Mouse (Mus musculus) granulocyte monocyte progenitor cell, adult 5-6 weeks (primary cell): ENCODE measurements around the gene Ada. TPM values are rescaled to one million over a fixed set of nuclear protein-coding genes. Genes with fewer than 3 reads are reported as not detected.

Experiments used
- ATAC-seq: replicated peaks from 2 replicates; pipeline ENCODE4 v1.8.0; 2016; ENCODE audit warnings: mild to moderate bottlenecking, moderate TSS enrichment, inconsistent platforms; ENCODE audit not compliant: poor library complexity, severe bottlenecking
- total RNA-seq, 2 experiments: library from RNA; stranded (forward) in 1 of 2; stranded (reverse) in 1 of 2; fragments of 200-712, 200-1000 nt in 1 of 2; fragments of >200 nt in 1 of 2; fragmentation: Nextera tagmentation in 1 of 2; gene quantifications; 2 replicates each; pipeline ENCODE4 v1.2.3; 2014 to 2017

Ada gene
- total RNA-seq (2014; fragmentation: Nextera tagmentation) = 14.7 and 22.8 TPM in 2 replicates
- total RNA-seq (2017) = 17.0 and 19.3 TPM in 2 replicates

GRCm38 (mm10) chr2:163749647-163750611 is at the start of gene Ada:
TSS of gene Ada (minus strand) at chr2:163750239.
- peak; percentile 67 for ATAC-seq

DNA sequence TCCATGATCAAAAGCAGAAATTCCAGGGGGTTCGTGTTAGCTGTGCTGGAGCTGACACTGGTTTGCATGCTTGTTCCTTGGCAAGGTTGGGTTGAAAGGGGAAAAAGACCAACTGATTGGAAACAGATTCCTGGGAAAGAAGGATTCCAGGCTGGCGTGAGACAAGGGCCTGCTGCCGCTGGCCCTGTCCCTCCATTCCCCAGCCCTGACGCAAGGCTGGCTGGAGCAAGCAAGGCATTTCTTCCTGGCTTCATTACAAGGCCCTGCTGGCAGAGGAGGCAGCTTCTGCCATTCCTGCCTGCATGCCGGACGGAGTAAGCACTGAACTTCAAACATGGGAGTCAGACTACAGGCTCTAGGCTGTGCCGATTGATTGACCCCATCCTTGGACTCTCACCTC is 48.4 kb upstream of the Ada start:
- no peak for ATAC-seq

GRCm38 (mm10) chr2:163788484-163788883 is 38.4 kb upstream of the Ada start:
- ATAC-seq = peak; percentile 83

- ATAC-seq = peak; percentile 89
Measured at GRCm38 (mm10) chr2:163787709-163788108, 37.7 kb upstream of the Ada start.

DNA sequence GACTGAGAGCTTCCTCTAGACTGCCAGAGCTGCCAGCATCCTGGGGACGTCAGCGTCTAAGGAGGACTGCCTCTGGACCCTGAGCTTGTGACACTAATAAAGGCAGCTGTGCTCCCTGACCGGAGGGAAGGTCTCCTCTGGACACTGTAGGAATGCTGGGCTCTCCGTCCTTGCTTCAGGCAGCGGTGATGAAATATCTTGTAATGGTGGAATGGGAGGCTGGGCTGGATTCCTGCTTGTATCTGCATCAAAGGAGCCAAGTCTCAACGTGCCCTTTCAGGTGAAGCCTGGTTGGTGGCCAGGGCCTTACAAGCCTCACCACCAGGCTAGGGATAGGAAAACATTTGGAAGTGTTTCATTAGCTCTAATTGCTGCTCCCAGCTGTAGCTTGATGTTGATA is 37.0 kb upstream of the Ada start:
- no peak for ATAC-seq

GRCm38 (mm10) chr2:163783901-163784300 is 33.9 kb upstream of the Ada start:
- no peak for ATAC-seq

- no peak for ATAC-seq
Measured at GRCm38 (mm10) chr2:163783368-163783767, 33.3 kb upstream of the Ada start.

DNA sequence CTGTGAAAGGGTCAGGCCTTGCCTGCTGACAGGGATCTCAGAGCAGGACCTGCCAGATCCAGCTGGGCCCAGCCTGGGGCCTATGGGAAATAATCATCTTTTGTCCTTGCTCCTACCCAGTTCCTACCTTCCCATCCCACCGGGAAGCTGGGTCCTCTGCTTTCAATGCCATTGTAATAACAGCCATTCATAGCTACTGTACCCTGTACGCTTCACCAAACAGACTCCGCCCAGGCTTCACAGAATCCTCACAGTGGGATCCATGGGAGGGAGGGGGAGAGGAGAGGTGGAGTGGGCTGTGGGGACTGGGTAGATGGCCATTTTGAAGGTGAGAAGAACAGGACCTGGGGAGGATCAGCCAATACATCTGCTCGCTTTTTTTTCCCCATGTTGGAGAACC is 28.9 kb upstream of the Ada start:
- no peak for ATAC-seq

- ATAC-seq = no peak
Measured at GRCm38 (mm10) chr2:163777061-163777460, 27.0 kb upstream of the Ada start.

GRCm38 (mm10) chr2:163776661-163777060 is 26.6 kb upstream of the Ada start:
- no peak for ATAC-seq

DNA sequence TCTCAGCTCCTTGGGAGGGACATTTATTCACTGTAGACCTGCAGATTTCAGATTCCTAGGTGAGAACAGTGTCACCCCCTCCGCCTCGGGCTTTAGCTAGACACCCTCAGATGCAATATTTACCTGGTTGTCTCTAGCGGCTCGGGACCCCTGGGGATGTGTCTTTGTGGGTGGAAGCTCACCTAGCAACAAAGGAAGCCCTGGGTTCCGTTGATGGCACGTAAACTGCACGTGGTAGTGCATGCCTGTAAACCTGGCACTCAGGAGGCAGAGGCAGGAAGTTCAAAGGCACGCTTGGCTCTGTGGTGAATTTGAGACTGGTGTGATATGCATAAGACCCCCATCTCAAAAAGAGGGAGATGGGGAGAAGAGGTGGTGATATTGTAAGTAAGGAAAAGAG is 20.7 kb upstream of the Ada start:
- no peak for ATAC-seq

DNA sequence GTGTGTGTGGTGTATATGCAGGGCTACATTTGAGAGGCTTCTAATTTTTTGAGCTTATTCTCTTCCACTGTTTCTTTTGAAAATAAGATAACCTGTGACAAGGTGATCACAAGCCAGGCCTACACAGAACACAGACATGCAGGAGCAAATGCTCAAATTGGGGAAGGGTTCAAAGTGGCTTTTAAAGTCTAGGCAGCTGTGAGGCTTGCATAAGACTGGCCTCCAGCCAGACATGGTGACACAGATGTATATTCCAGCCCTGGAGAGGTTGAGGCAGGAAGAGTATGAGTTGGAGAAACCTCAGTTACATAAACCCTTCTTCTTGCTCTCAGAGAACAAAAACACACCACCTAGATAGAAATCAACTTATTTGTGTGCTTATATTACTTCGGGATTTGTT is 16.9 kb upstream of the Ada start:
- ATAC-seq = peak; percentile 65

GRCm38 (mm10) chr2:163766261-163766660 is 16.2 kb upstream of the Ada start:
- peak; percentile 78 for ATAC-seq

GRCm38 (mm10) chr2:163761402-163761801 is 11.4 kb upstream of the Ada start:
- ATAC-seq = peak; percentile 73

DNA sequence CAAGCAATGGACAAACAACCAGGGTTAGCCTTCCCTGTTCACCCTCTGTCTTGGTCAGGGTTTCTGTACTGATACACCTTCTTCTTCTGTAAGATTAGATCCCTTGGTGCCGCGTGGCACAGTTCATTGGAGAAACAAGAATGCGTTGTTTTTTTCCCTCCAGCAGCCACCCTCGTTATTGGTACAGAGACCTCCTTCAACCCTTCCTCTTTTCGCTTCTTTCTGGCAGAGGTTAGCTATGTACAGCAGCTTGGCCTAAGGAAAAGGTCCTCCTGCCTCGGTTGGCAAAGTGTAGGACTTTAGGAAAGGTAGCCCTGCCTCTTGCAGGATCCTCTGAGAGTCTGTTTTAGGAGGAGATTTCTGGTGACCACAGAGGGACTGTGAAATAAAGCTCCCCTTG is 10.6 kb upstream of the Ada start:
- ATAC-seq = peak; percentile 64

DNA sequence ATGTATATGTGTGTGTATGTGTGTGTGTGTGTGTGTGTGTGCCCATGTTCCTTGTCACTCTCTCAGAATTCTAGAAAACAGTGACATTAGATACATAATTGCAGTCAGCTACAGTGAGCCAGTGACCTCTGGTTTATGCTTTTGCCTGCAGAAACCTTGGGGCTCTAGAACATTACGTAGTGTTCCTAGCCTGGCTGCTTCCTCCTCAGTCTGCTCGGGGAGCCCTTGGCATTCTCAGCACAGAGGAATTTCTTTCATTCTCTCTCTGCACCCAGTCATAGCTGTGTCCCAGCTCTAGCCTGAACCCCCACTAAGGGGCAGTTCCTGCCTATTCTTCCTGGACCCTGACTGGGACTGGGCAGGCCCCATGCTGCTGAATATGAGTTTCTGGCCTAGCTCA is 8.1 kb upstream of the Ada start:
- no peak for ATAC-seq

DNA sequence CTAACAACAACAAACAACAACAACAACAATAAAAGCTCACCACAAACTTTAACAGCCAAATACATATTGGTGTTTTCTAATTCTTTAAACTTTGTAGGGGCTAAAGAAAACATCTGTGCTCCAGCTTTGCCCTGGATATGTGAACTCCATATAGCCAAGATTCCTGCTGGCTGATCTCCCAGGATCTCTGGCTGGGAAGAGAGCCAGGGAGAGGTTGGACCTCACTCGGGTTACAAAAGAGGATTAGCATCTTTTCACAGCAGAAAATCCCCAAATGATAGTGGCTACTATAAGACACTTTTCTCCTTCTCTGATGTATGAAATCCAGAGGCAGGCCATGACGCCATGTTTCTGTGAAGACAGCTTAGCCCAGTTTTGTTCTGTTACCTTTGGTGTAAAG is 6.7 kb upstream of the Ada start:
- no peak for ATAC-seq

DNA sequence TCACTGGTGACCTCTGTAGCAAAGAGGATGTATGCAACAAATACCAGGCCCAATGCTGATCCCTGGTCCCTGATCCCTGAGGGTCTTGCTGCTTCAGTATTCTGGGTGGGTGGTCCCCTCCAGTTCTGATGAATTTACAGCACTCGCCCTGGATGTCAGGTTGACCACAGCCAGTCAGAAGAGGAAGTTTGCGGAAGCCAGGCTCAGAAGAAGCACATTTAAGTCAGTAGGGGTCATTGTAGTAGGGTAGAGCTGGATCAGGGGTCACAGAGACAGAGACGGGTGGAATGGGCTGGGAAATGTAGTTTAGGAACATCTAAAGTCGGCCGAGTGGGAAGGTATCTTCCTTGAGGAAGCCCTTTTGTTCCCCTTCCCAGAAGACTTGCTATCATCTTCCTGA is 4.2 kb upstream of the Ada start:
- peak; percentile 55 for ATAC-seq

DNA sequence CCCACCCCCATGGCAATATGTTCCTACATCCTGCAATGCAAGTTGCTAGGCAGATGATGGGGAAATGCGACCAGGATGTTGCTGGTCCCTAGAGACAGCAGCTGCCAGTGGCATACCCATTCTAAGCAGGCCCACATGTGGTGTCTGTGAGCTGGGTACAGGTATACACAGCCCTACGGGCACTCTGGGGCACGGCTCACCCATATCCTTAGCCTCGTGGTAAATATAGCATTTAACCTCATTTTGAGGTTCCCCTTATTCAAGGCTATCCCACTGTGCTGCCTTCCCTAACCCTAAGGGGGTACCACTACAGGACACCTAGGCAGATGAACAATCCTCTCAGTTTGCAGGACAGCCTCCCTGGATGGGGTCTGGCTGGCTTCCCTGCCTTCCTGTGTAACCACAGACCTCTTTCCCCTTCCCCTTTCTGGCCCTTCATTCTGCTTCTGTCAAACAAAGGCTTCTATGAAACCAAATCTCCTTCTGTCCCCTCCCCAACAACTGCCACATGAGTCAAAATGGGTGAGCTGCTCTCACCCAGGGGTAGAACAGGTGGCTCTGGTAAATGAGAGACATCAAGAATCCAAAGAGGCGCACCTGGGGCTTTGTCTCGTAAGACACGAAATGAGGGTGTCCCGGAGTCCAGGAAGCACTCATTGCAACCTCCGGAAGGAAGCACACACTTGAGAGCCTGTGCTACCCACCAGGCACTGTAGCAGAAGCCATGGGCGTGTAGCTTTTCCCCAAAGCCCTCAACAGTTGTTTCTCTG is 5.1 kb downstream of the Ada start:
- ATAC-seq = peak; percentile 64

- ATAC-seq = peak; percentile 33; the same call in 1 of the 2 replicates
Measured at GRCm38 (mm10) chr2:163743357-163743756, 6.7 kb downstream of the Ada start.

DNA sequence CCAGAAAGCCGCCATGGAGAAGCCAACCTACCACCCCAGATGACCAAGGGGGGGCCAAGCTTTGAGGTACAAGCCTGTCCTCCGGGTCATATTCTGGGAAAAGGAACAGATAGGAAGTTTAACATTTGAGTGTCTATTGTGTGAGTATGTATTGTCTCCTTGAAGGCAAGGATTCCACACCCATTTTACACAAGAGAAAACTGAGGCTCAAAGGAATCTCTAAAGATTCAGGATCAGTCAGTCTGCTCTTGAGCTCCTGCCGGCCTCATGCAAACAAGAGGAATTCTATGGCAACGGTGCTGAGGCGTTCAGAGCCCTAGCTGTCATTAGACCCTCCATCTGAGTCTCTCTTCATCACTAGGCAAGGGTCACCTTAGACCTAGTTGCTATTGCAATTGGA is 7.4 kb downstream of the Ada start:
- ATAC-seq = no peak
